Mouse (Mus musculus): ENCODE measurements at regions not wholly inside any gene's neighbourhood (a gene's known extent, or its start where the extent isn't known, plus 50 kb on each side); places are given as distances from the start of the nearest gene placed in this dataset.

GRCm38 (mm10) chr16:25052917-25053343 lies 233.7 kb upstream of the Tprg start:
- Histone ChIP-seq H3K9ac (ENCODE audit: low read depth, poor library complexity, severe bottlenecking) (no peak overlapping the region), H3K9me3 (replicated peaks; ENCODE audit: control insufficient read depth, insufficient read depth, low read length, poor library complexity, severe bottlenecking) (no peaks in the 10 kb centered on the region), H3K4me3 (ENCODE audit: low read depth, low read length) (no peak overlapping the region), H3K27ac (ENCODE audit: insufficient read depth, low read length) (no peak overlapping the region), H3K27me3 (ENCODE audit: control insufficient read depth, insufficient read depth, low read length, poor library complexity, severe bottlenecking) (no peaks in the 10 kb centered on the region), H3K4me1 (ENCODE audit: control insufficient read depth, insufficient read depth, low read length) (peaks cover 1% of the 10 kb centered on the region), H3K36me3 (ENCODE audit: control insufficient read depth, insufficient read depth, low read length, poor library complexity, severe bottlenecking) (no peaks in the 10 kb centered on the region)
- no peak for TF ChIP-seq POLR2A (IDR thresholded peaks at IDR 0.05; ENCODE audit: insufficient read depth, low read length)

GRCm38 (mm10) chr16:25054304-25054703 lies 232.3 kb upstream of the Tprg start:
- H3K27ac ChIP-seq (ENCODE audit: insufficient read depth, low read length), result no peak overlapping the region

GRCm38 (mm10) chr16:25055376-25055775 lies 231.2 kb upstream of the Tprg start:
- TF ChIP-seq EP300 (IDR thresholded peaks at IDR 0.05; ENCODE audit: insufficient read depth, low read depth, low read length), result no peak
- TF ChIP-seq CTCF (IDR thresholded peaks at IDR 0.05; ENCODE audit: low read depth, low read length), result no peak
- no peak for TF ChIP-seq POLR2A (IDR thresholded peaks at IDR 0.05; ENCODE audit: insufficient read depth, low read length)
- H3K4me3 ChIP-seq (ENCODE audit: low read depth, low read length), result no peak overlapping the region
- H3K9ac ChIP-seq (ENCODE audit: low read depth, poor library complexity, severe bottlenecking), result no peak overlapping the region

More at GRCm38 (mm10) chr16:25054304-25054703, 232.3 kb upstream of the Tprg start:
- no peaks in the 10 kb centered on the region for H3K9me3 ChIP-seq (replicated peaks; ENCODE audit: control insufficient read depth, insufficient read depth, low read length, poor library complexity, severe bottlenecking)
- H3K4me3 ChIP-seq (ENCODE audit: low read depth, low read length), result no peak overlapping the region
- no peak overlapping the region for H3K9ac ChIP-seq (ENCODE audit: low read depth, poor library complexity, severe bottlenecking)
- TF ChIP-seq POLR2A (IDR thresholded peaks at IDR 0.05; ENCODE audit: insufficient read depth, low read length), result no peak
- H3K36me3 ChIP-seq (ENCODE audit: control insufficient read depth, insufficient read depth, low read length, poor library complexity, severe bottlenecking), result no peaks in the 10 kb centered on the region
- peaks cover 2% of the 10 kb centered on the region for H3K4me1 ChIP-seq (ENCODE audit: control insufficient read depth, insufficient read depth, low read length)
- H3K27me3 ChIP-seq (ENCODE audit: control insufficient read depth, insufficient read depth, low read length, poor library complexity, severe bottlenecking), result no peaks in the 10 kb centered on the region

GRCm38 (mm10) chr16:25058051-25058747 lies 228.4 kb upstream of the Tprg start:
- no peaks in the 10 kb centered on the region for H3K9me3 ChIP-seq (replicated peaks; ENCODE audit: control insufficient read depth, insufficient read depth, low read length, poor library complexity, severe bottlenecking)
- no peaks in the 10 kb centered on the region for H3K36me3 ChIP-seq (ENCODE audit: control insufficient read depth, insufficient read depth, low read length, poor library complexity, severe bottlenecking)
- peak overlapping the region; percentile 25; the same call in 1 of the 2 replicates for H3K4me3 ChIP-seq (ENCODE audit: low read depth, low read length)
- peak overlapping the region; percentile 78 for H3K9ac ChIP-seq (ENCODE audit: low read depth, poor library complexity, severe bottlenecking)
- 0 out of 2 replicates have a peak, but pooled peaks have one; percentile 18 for TF ChIP-seq EP300 (IDR thresholded peaks at IDR 0.05; ENCODE audit: insufficient read depth, low read depth, low read length)
- TF ChIP-seq CTCF (IDR thresholded peaks at IDR 0.05; ENCODE audit: low read depth, low read length), result no peak
- peaks cover 6% of the 10 kb centered on the region for H3K4me1 ChIP-seq (ENCODE audit: control insufficient read depth, insufficient read depth, low read length)
- peak overlapping the region; percentile 89 for H3K27ac ChIP-seq (ENCODE audit: insufficient read depth, low read length)
- no peaks in the 10 kb centered on the region for H3K27me3 ChIP-seq (ENCODE audit: control insufficient read depth, insufficient read depth, low read length, poor library complexity, severe bottlenecking)

More at GRCm38 (mm10) chr16:25055376-25055775, 231.2 kb upstream of the Tprg start:
- Histone ChIP-seq H3K4me1 (ENCODE audit: control insufficient read depth, insufficient read depth, low read length) (peaks cover 2% of the 10 kb centered on the region), H3K36me3 (ENCODE audit: control insufficient read depth, insufficient read depth, low read length, poor library complexity, severe bottlenecking) (no peaks in the 10 kb centered on the region), H3K27me3 (ENCODE audit: control insufficient read depth, insufficient read depth, low read length, poor library complexity, severe bottlenecking) (no peaks in the 10 kb centered on the region), H3K27ac (ENCODE audit: insufficient read depth, low read length) (no peak overlapping the region), H3K9me3 (replicated peaks; ENCODE audit: control insufficient read depth, insufficient read depth, low read length, poor library complexity, severe bottlenecking) (no peaks in the 10 kb centered on the region)

GRCm38 (mm10) chr16:25058812-25059501 lies 227.7 kb upstream of the Tprg start:
- no peaks in the 10 kb centered on the region for H3K9me3 ChIP-seq (replicated peaks; ENCODE audit: control insufficient read depth, insufficient read depth, low read length, poor library complexity, severe bottlenecking)
- H3K36me3 ChIP-seq (ENCODE audit: control insufficient read depth, insufficient read depth, low read length, poor library complexity, severe bottlenecking), result no peaks in the 10 kb centered on the region
- H3K27ac ChIP-seq (ENCODE audit: insufficient read depth, low read length), result peak overlapping the region; percentile 94
- peak; percentile 52 for TF ChIP-seq POLR2A (IDR thresholded peaks at IDR 0.05; ENCODE audit: insufficient read depth, low read length)
- no peak for TF ChIP-seq CTCF (IDR thresholded peaks at IDR 0.05; ENCODE audit: low read depth, low read length)
- TF ChIP-seq EP300 (IDR thresholded peaks at IDR 0.05; ENCODE audit: insufficient read depth, low read depth, low read length), result peak; percentile 82; the same call in 1 of the 2 replicates
- H3K4me3 ChIP-seq (ENCODE audit: low read depth, low read length), result peak overlapping the region; percentile 94
- H3K4me1 ChIP-seq (ENCODE audit: control insufficient read depth, insufficient read depth, low read length), result peaks cover 6% of the 10 kb centered on the region
- H3K9ac ChIP-seq (ENCODE audit: low read depth, poor library complexity, severe bottlenecking), result peak overlapping the region; percentile 78
- H3K27me3 ChIP-seq (ENCODE audit: control insufficient read depth, insufficient read depth, low read length, poor library complexity, severe bottlenecking), result no peaks in the 10 kb centered on the region; the same call in 1 of the 2 replicates

- peaks cover 6% of the 10 kb centered on the region for H3K4me1 ChIP-seq (ENCODE audit: control insufficient read depth, insufficient read depth, low read length)
- peak overlapping the region; percentile 78 for H3K9ac ChIP-seq (ENCODE audit: low read depth, poor library complexity, severe bottlenecking)
- TF ChIP-seq EP300 (IDR thresholded peaks at IDR 0.05; ENCODE audit: insufficient read depth, low read depth, low read length) (0 out of 2 replicates have a peak, but pooled peaks have one; percentile 47), POLR2A (IDR thresholded peaks at IDR 0.05; ENCODE audit: insufficient read depth, low read length) (no peak)
- H3K27me3 ChIP-seq (ENCODE audit: control insufficient read depth, insufficient read depth, low read length, poor library complexity, severe bottlenecking), result no peaks in the 10 kb centered on the region; the same call in 1 of the 2 replicates
- no peaks in the 10 kb centered on the region for H3K36me3 ChIP-seq (ENCODE audit: control insufficient read depth, insufficient read depth, low read length, poor library complexity, severe bottlenecking)
- peak overlapping the region; percentile 94 for H3K27ac ChIP-seq (ENCODE audit: insufficient read depth, low read length)
- no peaks in the 10 kb centered on the region for H3K9me3 ChIP-seq (replicated peaks; ENCODE audit: control insufficient read depth, insufficient read depth, low read length, poor library complexity, severe bottlenecking)
- H3K4me3 ChIP-seq (ENCODE audit: low read depth, low read length), result peak overlapping the region; percentile 94
Measured at GRCm38 (mm10) chr16:25059504-25059992, 227.1 kb upstream of the Tprg start.
